Mouse (Mus musculus) midbrain, embryonic 15.5 days (tissue): Measurements from ENCODE around the gene Hscb. TPM values are rescaled to one million over a fixed set of nuclear protein-coding genes. Genes with fewer than 3 reads are reported as not detected.
A peak's percentile ranks its signal among the peaks of the same experiment; 100 is the strongest.

Experiments
- ATAC-seq: fragments of 200-750 bp; cut with Nextera tagmentation; replicated peaks from 2 replicates; pipeline ENCODE4 v1.8.0; 2017; ENCODE audit warnings: moderate TSS enrichment
- H3K27ac ChIP-seq: fragments of 300-500 bp; sonication (generic); 2 replicates; pipeline ENCODE4 v1.5.1; 2015; ENCODE audit warnings: mild to moderate bottlenecking, inconsistent platforms
- H3K27me3 ChIP-seq: fragments of 300-500 bp; sonication (generic); replicated peaks from 2 replicates; pipeline ENCODE4 v1.6.1; 2015; ENCODE audit warnings: inconsistent platforms
- H3K36me3 ChIP-seq: fragments of 300-500 bp; sonication (generic); replicated peaks from 2 replicates; pipeline ENCODE4 v1.6.1; 2015; ENCODE audit warnings: inconsistent platforms
- H3K4me1 ChIP-seq: fragments of 300-500 bp; sonication (generic); 2 replicates; pipeline ENCODE4 v1.6.1; 2015; ENCODE audit warnings: inconsistent platforms
- H3K4me2 ChIP-seq: fragments of 300-500 bp; sonication (generic); 2 replicates; pipeline ENCODE4 v1.6.1; 2015; ENCODE audit warnings: inconsistent platforms, mild to moderate bottlenecking, moderate library complexity
- H3K4me3 ChIP-seq: fragments of 300-500 bp; sonication (generic); 2 replicates; pipeline ENCODE4 v1.5.1; 2015; ENCODE audit warnings: mild to moderate bottlenecking, inconsistent platforms
- H3K9ac ChIP-seq: fragments of 300-500 bp; sonication (generic); 2 replicates; pipeline ENCODE4 v1.6.1; 2015; ENCODE audit warnings: mild to moderate bottlenecking, inconsistent platforms
- H3K9me3 ChIP-seq: fragments of 300-500 bp; sonication (generic); 2 replicates; pipeline ENCODE4 v1.6.1; 2016; ENCODE audit warnings: inconsistent platforms
- WGBS: fragments of 180-500 bp; shearing (Covaris S2); methylation state at CpG from one replicate; pipeline ENCODE4 v1.1.7; 2015; ENCODE audit warnings: mixed read lengths; 5-methylcytosine and 5-hydroxymethylcytosine counted together
- polyA plus RNA-seq: library from polyadenylated mRNA; unstranded; fragments of >200 nt; fragmentation: Nextera tagmentation; extraction: Ambion mirVana; gene quantifications from 2 replicates; pipeline ENCODE4 v1.2.1, GENCODE M21; 2015

Gene Hscb
- polyA plus RNA-seq, 1 experiment from 2014 or later: 6.0 TPM

DNA sequence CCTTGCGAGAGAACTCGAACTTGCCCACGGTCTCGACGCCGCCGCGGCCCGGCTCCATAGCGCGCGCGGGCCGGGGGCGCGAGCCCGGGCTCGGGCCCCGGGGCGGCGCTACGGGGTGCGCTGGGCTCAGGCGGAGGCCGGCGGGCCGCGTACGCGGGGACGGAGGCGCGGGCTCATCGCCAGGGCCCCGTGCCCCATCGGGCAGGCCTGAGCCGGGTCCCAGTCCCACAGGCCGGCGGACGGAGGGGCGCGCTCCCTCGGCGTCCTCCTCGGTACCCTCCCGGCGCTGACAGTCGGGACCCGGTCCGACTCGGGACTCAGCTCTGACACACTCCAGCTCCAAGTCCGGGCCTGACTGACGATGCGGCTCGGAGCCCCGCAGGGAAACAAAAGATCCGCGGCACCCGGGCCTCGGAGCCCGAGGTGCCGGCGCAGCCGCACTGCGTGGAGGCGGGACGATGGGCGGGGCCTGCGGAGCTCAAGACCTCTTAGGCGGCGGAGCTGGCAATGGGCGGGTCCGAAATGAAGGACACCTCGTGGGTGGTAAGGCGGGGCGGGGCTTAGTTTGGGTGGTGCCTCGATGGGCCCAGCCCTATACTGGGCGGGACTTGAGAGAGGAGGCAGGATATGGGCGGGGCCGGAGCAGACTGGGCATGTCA, 29.8 kb downstream of the Hscb start, which contains the start of gene Ulk1:
Gene Ulk1 (minus strand): TSS at position 431 of the 659 bp plus-strand sequence.
- H3K4me3 ChIP-seq: peak within 1 kb of the TSS; percentile 85
- H3K36me3 ChIP-seq: no peaks in the 10 kb centered on the region
- H3K9me3 ChIP-seq: no peaks in the 10 kb centered on the region
- H3K27ac ChIP-seq: peak within 1 kb of the TSS; percentile 85
- ATAC-seq: peak; percentile 96
- H3K27me3 ChIP-seq: no peaks in the 10 kb centered on the region
- under 1% methylated on average over 79 of the region's 80 CpGs for WGBS
- H3K4me1 ChIP-seq: peaks cover 48% of the 10 kb centered on the region
- peak within 1 kb of the TSS; percentile 92 for H3K4me2 ChIP-seq
- H3K9ac ChIP-seq: peak within 1 kb of the TSS; percentile 87

DNA sequence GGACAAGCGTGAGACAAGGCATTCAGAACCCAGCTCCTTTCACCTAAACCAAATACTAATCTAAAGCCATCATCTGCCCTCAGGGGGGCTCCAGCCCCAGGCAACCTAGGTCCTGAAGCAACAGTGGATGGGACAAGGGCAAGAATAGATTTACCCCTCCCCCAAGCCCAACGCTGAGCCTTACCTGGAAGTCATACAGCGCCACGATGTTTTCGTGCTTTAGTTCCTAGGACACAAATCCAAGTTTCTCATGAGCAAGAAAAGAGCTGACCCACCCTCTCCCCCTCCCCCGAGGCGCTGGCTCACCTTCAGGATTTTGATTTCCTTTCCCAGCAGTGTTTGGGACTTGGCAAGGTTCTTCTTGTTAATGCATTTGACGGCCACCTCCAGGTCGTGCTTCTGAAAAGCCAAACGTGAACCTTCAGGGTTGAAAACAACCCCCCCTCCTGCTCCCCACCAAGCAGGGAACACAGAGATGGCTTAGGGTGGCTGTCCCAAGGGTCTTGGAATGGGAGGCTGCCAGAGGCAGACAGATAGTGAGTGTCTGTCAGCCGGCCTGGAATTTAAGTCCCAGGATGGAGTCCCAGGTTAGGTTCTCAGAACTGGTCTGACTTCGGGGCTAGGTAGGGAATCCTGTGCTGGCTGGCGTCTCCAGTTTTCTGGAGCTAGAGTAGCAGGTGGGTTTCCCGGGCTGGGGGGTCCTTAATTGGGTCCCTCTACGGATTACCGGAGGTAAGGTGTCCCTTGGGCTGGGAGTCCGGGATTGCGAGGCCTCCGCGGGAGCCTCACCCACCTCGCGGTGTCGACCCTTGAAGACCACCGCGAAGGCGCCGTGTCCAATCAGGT, 30.5 kb downstream of the Hscb start:
- Histone ChIP-seq H3K36me3 (0 out of 2 replicates have a peak, but pooled peaks cover 4% of the 10 kb centered on the region), H3K4me3 (peak overlapping the region; percentile 85), H3K9ac (peak overlapping the region; percentile 87), H3K4me2 (peak overlapping the region; percentile 92), H3K4me1 (peaks cover 52% of the 10 kb centered on the region), H3K27ac (peak overlapping the region; percentile 85), H3K27me3 (no peaks in the 10 kb centered on the region), H3K9me3 (no peaks in the 10 kb centered on the region)
- peak; percentile 1; the same call in 1 of the 2 replicates for ATAC-seq
- WGBS: under 1% methylated on average over 27 of the region's 27 CpGs

DNA sequence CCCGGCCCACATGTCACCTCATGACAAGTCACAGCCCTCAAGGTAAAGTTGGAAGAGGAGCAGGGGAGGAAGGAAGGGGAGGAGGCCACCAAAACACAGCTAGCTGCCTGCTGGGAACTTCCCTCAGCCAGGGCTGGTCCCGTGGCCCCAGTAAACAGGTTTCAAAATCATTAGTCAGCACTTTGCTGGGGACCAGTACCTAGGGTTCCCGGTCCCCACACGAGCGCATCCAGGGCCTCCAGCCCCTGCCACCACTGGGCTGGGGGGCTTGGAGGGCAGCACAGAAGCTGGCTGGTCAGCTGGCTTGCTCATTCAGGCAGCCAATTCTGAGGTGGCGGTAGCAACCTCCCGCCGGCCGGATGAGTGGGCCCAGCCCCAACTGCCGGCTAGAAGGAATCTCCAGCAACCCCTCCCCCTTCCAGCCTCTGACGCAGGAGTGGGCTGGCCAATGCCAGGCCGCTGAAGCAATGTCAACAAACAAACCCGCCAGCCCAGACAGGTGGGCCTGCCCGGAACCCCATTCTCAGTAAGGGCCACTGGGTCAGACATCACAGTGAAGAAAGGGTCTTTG, 31.4 kb downstream of the Hscb start:
- ATAC-seq: peak; percentile 28; the same call in 1 of the 2 replicates
- Histone ChIP-seq H3K4me1 (peaks cover 52% of the 10 kb centered on the region), H3K9ac (peak overlapping the region; percentile 87), H3K36me3 (0 out of 2 replicates have a peak, but pooled peaks cover 4% of the 10 kb centered on the region), H3K27me3 (no peaks in the 10 kb centered on the region), H3K9me3 (no peaks in the 10 kb centered on the region), H3K4me3 (peak overlapping the region; percentile 85), H3K4me2 (peak overlapping the region; percentile 92), H3K27ac (0 out of 2 replicates have a peak overlapping the region, but pooled peaks have one; percentile 6)
- WGBS: 4% methylated on average over 14 of the region's 14 CpGs

DNA sequence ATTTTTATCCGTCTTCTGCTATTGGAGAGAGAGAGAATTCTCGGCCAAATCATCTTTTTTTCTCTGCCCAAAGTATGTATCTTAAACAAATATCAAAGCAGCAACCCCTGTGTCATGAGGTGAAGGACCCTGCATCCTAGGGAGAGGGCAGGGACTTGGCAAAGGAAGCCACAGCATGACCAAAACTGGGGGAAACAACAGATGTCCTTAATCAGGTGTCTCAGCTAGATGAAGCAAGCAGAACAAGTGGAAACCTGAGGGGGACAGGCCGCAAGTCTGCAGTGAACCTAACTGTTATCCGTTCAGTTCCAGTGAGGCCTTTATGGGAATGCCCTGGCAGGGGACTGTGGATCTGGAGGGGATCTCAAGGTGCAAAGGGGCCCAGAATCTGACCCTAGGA, 32.1 kb downstream of the Hscb start:
- H3K4me3 ChIP-seq: peak overlapping the region; percentile 85
- ATAC-seq: no peak
- 0 out of 2 replicates have a peak, but pooled peaks cover 4% of the 10 kb centered on the region for H3K36me3 ChIP-seq
- H3K9me3 ChIP-seq: no peaks in the 10 kb centered on the region
- no peaks in the 10 kb centered on the region for H3K27me3 ChIP-seq
- H3K9ac ChIP-seq: no peak overlapping the region; the same call in 1 of the 2 replicates
- 81% methylated on average over 4 of the region's 4 CpGs for WGBS
- no peak overlapping the region for H3K27ac ChIP-seq
- H3K4me2 ChIP-seq: peak overlapping the region; percentile 92
- peaks cover 52% of the 10 kb centered on the region for H3K4me1 ChIP-seq

DNA sequence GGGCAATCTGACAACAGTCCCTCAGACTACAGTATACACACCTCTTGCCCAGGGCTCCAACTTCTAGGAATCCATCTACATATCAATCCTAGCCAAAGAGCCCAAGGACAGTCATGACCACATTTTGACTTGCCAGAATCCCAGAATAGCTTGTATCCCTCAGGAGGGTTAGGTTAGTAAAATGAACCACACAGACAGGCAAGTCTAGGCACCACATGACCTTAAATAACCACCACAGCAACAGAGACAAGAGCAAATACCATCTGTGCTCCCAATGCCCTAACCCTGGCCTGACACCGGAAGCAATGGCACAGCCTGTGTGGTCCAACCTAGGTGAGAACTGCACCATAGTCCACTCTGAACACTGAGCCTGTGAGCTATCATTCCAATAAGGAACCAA, 32.9 kb downstream of the Hscb start:
- no peaks in the 10 kb centered on the region for H3K27me3 ChIP-seq
- H3K9ac ChIP-seq: no peak overlapping the region
- H3K36me3 ChIP-seq: 0 out of 2 replicates have a peak, but pooled peaks cover 4% of the 10 kb centered on the region
- no peak overlapping the region for H3K4me3 ChIP-seq
- H3K27ac ChIP-seq: no peak overlapping the region
- no peaks in the 10 kb centered on the region for H3K9me3 ChIP-seq
- 83% methylated on average over 1 of the region's 1 CpGs for WGBS
- no peak overlapping the region; the same call in 1 of the 2 replicates for H3K4me2 ChIP-seq
- peaks cover 52% of the 10 kb centered on the region for H3K4me1 ChIP-seq
- no peak for ATAC-seq

DNA sequence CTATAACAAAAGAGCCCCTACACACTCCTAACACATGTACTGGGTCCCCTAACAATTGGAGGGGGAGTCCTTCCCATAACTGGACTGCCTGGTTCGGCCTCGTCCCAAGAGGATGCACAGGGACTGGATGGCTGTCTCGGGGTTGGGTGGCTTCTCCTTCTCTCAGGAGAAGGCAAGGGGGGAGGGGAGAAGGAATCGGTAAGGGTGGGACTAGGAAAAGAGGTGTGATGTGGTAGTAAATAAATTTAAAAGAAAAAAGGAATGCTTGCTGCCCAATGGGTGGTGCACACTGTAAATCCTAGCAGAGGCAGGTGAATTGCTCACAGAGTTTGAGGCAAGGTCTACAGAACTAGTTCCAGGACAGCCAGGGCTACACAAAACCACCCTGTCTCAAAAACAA, 33.4 kb downstream of the Hscb start:
- no peak overlapping the region for H3K9ac ChIP-seq
- H3K9me3 ChIP-seq: no peaks in the 10 kb centered on the region
- 91% methylated on average over 4 of the region's 4 CpGs for WGBS
- 0 out of 2 replicates have a peak, but pooled peaks cover 4% of the 10 kb centered on the region for H3K36me3 ChIP-seq
- H3K4me3 ChIP-seq: no peak overlapping the region
- H3K27me3 ChIP-seq: no peaks in the 10 kb centered on the region
- no peak overlapping the region for H3K27ac ChIP-seq
- ATAC-seq: no peak
- H3K4me2 ChIP-seq: no peak overlapping the region; the same call in 1 of the 2 replicates
- peaks cover 52% of the 10 kb centered on the region for H3K4me1 ChIP-seq

DNA sequence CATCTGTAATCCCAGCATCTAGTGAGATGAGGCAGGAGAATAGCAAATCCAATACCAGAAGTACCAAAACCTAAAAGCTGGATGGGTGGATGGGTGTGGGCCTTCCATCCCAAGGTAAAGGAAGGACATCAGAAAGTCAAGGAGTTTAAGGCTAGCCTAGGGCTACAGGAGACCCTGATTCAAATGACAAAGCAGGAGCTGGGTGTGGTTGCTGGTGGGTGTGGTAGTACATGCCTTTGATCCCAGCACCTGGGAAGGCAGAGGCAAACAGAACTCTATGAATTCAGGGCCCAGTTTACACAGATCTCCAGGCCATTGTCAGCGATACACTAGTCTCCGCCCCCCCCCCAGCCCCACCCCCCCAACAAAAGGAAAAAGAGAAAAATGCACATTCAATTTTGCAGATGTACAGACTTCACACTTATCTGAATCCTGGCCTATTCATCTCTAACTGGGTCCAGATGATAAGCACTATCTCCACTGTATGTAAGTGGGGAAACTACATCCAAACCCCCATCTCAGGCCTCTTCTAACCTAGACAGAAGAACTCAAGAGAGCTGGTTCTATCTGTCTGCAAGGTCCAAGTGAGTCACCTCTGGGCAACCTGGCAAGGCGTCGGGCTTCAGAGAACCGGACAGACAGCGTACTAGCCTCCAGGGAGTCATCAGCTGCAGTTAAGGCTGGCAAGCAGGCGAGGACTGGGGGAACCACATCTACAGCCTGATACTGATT, 35.4 kb downstream of the Hscb start:
- H3K9me3 ChIP-seq: no peaks in the 10 kb centered on the region
- H3K27ac ChIP-seq: no peak overlapping the region
- no peak for ATAC-seq
- WGBS: 91% methylated on average over 7 of the region's 7 CpGs
- peaks cover 7% of the 10 kb centered on the region; the same call in 1 of the 2 replicates for H3K36me3 ChIP-seq
- H3K4me1 ChIP-seq: peaks cover 47% of the 10 kb centered on the region
- H3K4me2 ChIP-seq: no peak overlapping the region
- no peak overlapping the region for H3K4me3 ChIP-seq
- H3K27me3 ChIP-seq: no peaks in the 10 kb centered on the region
- H3K9ac ChIP-seq: no peak overlapping the region

DNA sequence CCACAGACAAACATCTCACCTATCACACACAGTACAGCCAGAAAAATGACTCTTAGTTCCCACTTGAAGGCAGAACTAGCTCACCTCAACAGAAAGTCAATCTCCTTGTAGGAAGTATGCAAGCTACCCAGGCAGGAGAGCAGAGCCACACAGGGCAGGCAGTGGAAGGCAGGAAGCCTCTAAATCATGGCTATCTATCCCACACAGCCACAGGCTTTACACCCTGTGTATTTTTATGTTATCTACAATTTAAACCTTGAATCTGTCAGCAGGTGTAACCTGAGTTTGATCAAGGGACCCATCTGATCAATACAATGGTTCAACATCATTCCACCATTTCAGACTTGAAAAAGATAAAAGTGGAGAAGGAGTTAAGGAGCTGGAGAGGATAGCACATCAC, 36.8 kb downstream of the Hscb start:
- Histone ChIP-seq H3K4me1 (peaks cover 34% of the 10 kb centered on the region), H3K27ac (no peak overlapping the region), H3K9me3 (no peaks in the 10 kb centered on the region), H3K27me3 (no peaks in the 10 kb centered on the region), H3K9ac (no peak overlapping the region), H3K4me3 (no peak overlapping the region), H3K36me3 (peaks cover 18% of the 10 kb centered on the region; the same call in 1 of the 2 replicates), H3K4me2 (no peak overlapping the region)
- no peak for ATAC-seq

DNA sequence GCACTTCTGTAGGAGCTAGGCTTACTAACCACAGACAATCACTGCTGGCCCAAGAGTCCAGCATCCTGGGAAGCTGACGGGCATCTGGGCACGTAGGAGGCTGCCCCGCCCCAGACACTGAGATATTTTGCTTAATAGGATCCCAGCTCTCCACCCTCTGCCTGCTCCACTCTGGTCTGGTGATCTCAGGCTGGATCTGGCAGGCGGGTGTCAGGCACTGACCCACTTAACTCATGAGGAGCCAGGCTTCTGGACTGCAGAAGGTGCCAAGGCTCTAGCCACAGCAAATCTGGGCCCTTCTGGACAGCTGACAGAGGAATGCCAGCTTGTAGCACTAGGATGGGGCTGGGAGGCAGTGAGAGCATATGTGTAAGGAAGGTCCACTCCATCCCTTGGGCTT, 37.4 kb downstream of the Hscb start:
- WGBS: 76% methylated on average over 4 of the region's 4 CpGs
- no peak overlapping the region for H3K9ac ChIP-seq
- no peak for ATAC-seq
- no peaks in the 10 kb centered on the region for H3K27me3 ChIP-seq
- H3K4me2 ChIP-seq: no peak overlapping the region
- H3K27ac ChIP-seq: no peak overlapping the region
- H3K4me1 ChIP-seq: peaks cover 28% of the 10 kb centered on the region
- H3K9me3 ChIP-seq: no peaks in the 10 kb centered on the region
- peaks cover 24% of the 10 kb centered on the region; the same call in 1 of the 2 replicates for H3K36me3 ChIP-seq
- H3K4me3 ChIP-seq: no peak overlapping the region

DNA sequence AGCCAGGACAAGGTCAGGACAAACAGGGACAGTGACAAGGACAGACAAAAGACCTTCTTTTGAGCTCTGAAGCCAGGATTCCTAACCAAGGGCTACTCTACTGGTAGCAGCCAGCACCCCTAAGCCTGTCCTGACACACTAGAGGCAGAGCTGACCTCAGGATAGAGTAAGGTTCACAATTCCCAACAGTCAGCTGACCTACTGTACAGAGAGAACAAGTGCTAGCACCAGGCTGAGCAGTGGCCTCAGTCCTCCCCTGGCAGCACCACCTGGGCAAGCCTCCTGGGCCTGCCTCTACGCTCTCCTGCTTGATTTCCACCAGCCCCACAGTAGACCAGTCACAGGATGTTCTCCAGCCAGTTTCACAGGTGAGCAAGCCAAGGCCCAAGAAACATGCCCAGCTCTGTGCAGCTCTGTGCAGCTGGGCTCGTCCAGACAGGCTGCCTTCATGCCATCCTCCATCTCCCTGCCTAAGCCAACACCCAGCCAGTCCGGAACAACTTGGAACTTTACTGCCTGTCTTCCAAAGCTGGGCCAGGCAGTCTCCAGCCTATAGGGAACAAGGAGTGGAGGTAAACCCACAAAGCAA, 38.4 kb downstream of the Hscb start:
- no peak for ATAC-seq
- Histone ChIP-seq H3K4me1 (peaks cover 17% of the 10 kb centered on the region; the same call in 1 of the 2 replicates), H3K27me3 (no peaks in the 10 kb centered on the region), H3K4me2 (no peak overlapping the region), H3K9ac (no peak overlapping the region), H3K27ac (no peak overlapping the region), H3K4me3 (no peak overlapping the region), H3K36me3 (peaks cover 34% of the 10 kb centered on the region), H3K9me3 (no peaks in the 10 kb centered on the region)
- WGBS: 91% methylated on average over 3 of the region's 3 CpGs

DNA sequence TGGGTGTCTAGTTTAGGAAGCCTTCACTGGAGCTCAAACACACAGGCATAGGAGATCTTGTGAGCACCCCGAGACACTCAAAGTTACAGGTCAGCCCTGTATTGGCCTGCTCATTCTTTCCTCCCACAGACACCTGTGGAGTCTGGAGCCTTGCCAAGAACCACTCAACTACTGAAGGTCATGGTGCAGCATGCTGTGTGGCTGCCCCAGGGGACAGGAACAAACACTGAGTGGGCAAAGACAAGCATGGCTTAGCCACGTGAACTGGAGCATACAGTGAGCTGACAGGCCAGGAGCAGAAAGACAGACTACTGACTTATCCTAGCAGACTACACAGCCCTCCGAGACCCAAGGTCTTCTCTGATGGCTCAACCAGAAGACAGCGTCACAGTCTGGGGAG, 41.9 kb downstream of the Hscb start:
- whole genome bisulfite sequencing: 74% methylated on average over 4 of the region's 4 CpGs
- Histone ChIP-seq H3K4me2 (no peak overlapping the region), H3K27me3 (no peaks in the 10 kb centered on the region), H3K4me3 (no peak overlapping the region), H3K4me1 (no peaks in the 10 kb centered on the region), H3K9me3 (no peaks in the 10 kb centered on the region), H3K36me3 (peaks cover 63% of the 10 kb centered on the region), H3K27ac (no peak overlapping the region), H3K9ac (no peak overlapping the region)
- no peak for ATAC-seq
